Mouse (Mus musculus): ENCODE measurements around the gene Timeless. TPM values are rescaled to one million over a fixed set of nuclear protein-coding genes. Genes with fewer than 3 reads are reported as not detected.

Timeless gene
- polyA plus RNA-seq, 1 experiment: 4.8 TPM

DNA sequence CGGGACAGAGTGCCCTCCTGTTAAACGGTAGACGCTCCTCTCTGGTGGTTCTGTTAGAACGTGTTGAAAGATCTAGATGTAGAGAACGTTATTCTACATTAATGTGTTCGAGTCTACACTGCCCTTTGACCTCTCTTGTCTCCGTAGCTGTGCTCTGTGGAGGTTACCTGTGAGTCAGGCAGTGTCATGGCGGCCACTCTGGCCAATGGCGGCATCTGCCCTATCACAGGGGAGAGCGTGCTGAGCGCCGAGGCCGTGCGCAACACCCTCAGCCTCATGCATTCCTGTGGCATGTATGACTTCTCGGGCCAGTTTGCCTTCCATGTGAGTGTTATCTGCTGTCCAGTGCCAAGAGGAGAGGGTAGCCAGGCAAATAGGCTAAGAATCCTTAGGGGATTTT lies 26.9 kb upstream of the Timeless start:
- H3K27ac ChIP-seq (ENCODE audit: insufficient read depth, low read length): no peak overlapping the region
- TF ChIP-seq CTCF (IDR thresholded peaks at IDR 0.05; ENCODE audit: extremely low read depth, insufficient read depth, insufficient read length, insufficient replicate concordance): no peak
- TF ChIP-seq POLR2A (IDR thresholded peaks at IDR 0.05; ENCODE audit: low read depth, low read length): no peak
- no peak overlapping the region for H3K4me3 ChIP-seq (ENCODE audit: extremely low read depth, insufficient read depth, insufficient read length)

GRCm38 (mm10) chr10:128208326-128208725 lies 23.5 kb upstream of the Timeless start:
- H3K4me3 ChIP-seq (ENCODE audit: extremely low read depth, insufficient read depth, insufficient read length): no peak overlapping the region
- 94% methylated on average over 10 of the region's 10 CpGs for WGBS
- H3K27me3 ChIP-seq (ENCODE audit: control insufficient read depth, insufficient read depth, low read length): no peaks in the 10 kb centered on the region
- no peak for TF ChIP-seq POLR2A (IDR thresholded peaks at IDR 0.05; ENCODE audit: low read depth, low read length)
- no peak for TF ChIP-seq CTCF (IDR thresholded peaks at IDR 0.05; ENCODE audit: extremely low read depth, insufficient read depth, insufficient read length, insufficient replicate concordance)
- DNase-seq (ENCODE audit: low read depth in 1 of 2, low spot score in 2 of 2): no peak
- H3K27ac ChIP-seq (ENCODE audit: insufficient read depth, low read length): no peak overlapping the region
- no peaks in the 10 kb centered on the region; the same call in 1 of the 2 replicates for H3K4me1 ChIP-seq (ENCODE audit: control insufficient read depth, insufficient read depth, insufficient read length)
- peaks cover 2% of the 10 kb centered on the region; the same call in 1 of the 2 replicates for H3K36me3 ChIP-seq (ENCODE audit: control insufficient read depth, insufficient read depth, low read length)

More for the DNA sequence above, 26.9 kb upstream of the Timeless start:
- WGBS: 94% methylated on average over 15 of the region's 15 CpGs
- DNase-seq (ENCODE audit: low read depth in 1 of 2, low spot score in 2 of 2): no peak
- Histone ChIP-seq H3K36me3 (ENCODE audit: control insufficient read depth, insufficient read depth, low read length) (peaks cover 2% of the 10 kb centered on the region; the same call in 1 of the 2 replicates), H3K27me3 (ENCODE audit: control insufficient read depth, insufficient read depth, low read length) (no peaks in the 10 kb centered on the region), H3K4me1 (ENCODE audit: control insufficient read depth, insufficient read depth, insufficient read length) (no peaks in the 10 kb centered on the region)

DNA sequence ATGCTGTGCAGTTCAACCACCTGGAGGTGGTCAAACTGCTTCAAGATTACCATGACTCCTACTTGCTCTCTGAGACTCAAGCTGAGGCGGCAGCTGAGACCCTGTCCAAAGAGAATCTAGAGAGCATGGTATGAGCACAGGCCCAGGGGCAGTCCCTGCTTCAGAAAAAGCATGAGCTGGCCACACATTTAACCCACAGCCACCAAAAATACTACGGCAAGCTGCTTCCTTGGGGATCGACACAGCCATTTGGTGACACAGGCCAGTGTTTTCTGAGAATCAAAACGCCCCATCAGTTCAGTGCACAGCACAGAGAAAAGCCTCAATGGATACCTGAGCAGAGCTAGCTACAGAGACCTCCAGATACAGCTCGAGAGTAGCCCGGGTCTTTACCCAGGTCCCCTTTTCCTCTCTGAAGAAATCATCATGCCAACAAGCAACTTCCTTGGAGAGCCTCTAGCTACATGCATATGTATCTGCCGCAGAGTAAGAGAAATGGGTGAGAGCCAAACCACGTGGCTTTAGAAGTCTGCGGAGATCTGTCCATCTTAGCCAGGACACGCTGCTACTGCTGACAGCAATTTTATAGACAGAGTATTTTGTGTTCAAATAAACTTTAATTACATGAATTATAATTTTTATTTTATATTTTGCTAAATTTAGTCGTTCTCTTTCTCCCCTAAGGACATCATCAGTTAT lies 22.4 kb upstream of the Timeless start:
- no peak overlapping the region for H3K4me3 ChIP-seq (ENCODE audit: extremely low read depth, insufficient read depth, insufficient read length)
- TF ChIP-seq CTCF (IDR thresholded peaks at IDR 0.05; ENCODE audit: extremely low read depth, insufficient read depth, insufficient read length, insufficient replicate concordance): no peak
- TF ChIP-seq POLR2A (IDR thresholded peaks at IDR 0.05; ENCODE audit: low read depth, low read length): no peak
- 92% methylated on average over 11 of the region's 11 CpGs for WGBS
- H3K36me3 ChIP-seq (ENCODE audit: control insufficient read depth, insufficient read depth, low read length): peaks cover 2% of the 10 kb centered on the region; the same call in 1 of the 2 replicates
- no peak for DNase-seq (ENCODE audit: low read depth in 1 of 2, low spot score in 2 of 2)
- H3K27me3 ChIP-seq (ENCODE audit: control insufficient read depth, insufficient read depth, low read length): no peaks in the 10 kb centered on the region
- H3K27ac ChIP-seq (ENCODE audit: insufficient read depth, low read length): no peak overlapping the region
- H3K4me1 ChIP-seq (ENCODE audit: control insufficient read depth, insufficient read depth, insufficient read length): no peaks in the 10 kb centered on the region; the same call in 1 of the 2 replicates

DNA sequence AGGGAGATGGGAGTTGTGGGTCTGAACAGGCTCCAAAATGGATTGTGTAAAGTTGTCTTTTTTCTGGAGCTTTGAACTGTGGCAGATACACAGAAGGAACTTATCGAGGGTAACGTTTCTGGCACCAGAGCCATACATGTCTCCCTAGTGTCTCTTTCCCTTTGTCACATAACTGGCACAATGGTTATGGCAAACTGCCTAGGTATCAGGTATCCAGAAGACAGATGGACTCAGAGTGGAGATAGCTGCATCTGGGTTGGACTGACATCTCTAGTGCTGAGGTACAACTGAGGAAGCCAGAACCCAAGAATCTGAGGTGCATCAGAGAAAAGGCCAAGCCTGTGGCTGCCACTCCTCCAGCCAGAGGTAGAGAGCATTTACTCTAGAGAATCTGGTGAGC lies 21.7 kb upstream of the Timeless start:
- TF ChIP-seq POLR2A (IDR thresholded peaks at IDR 0.05; ENCODE audit: low read depth, low read length) (no peak), CTCF (IDR thresholded peaks at IDR 0.05; ENCODE audit: extremely low read depth, insufficient read depth, insufficient read length, insufficient replicate concordance) (no peak)
- H3K27me3 ChIP-seq (ENCODE audit: control insufficient read depth, insufficient read depth, low read length): no peaks in the 10 kb centered on the region
- 73% methylated on average over 2 of the region's 2 CpGs for WGBS
- no peak overlapping the region for H3K27ac ChIP-seq (ENCODE audit: insufficient read depth, low read length)
- H3K4me1 ChIP-seq (ENCODE audit: control insufficient read depth, insufficient read depth, insufficient read length): no peaks in the 10 kb centered on the region; the same call in 1 of the 2 replicates
- DNase-seq (ENCODE audit: low read depth in 1 of 2, low spot score in 2 of 2): no peak
- H3K4me3 ChIP-seq (ENCODE audit: extremely low read depth, insufficient read depth, insufficient read length): no peak overlapping the region
- H3K36me3 ChIP-seq (ENCODE audit: control insufficient read depth, insufficient read depth, low read length): peaks cover 2% of the 10 kb centered on the region; the same call in 1 of the 2 replicates

- no peak for DNase-seq (ENCODE audit: low read depth in 1 of 2, low spot score in 2 of 2)
- Histone ChIP-seq H3K4me1 (ENCODE audit: control insufficient read depth, insufficient read depth, insufficient read length) (no peaks in the 10 kb centered on the region; the same call in 1 of the 2 replicates), H3K27me3 (ENCODE audit: control insufficient read depth, insufficient read depth, low read length) (no peaks in the 10 kb centered on the region), H3K36me3 (ENCODE audit: control insufficient read depth, insufficient read depth, low read length) (peaks cover 2% of the 10 kb centered on the region; the same call in 1 of the 2 replicates), H3K27ac (ENCODE audit: insufficient read depth, low read length) (no peak overlapping the region), H3K4me3 (ENCODE audit: extremely low read depth, insufficient read depth, insufficient read length) (peak overlapping the region; percentile 82)
- TF ChIP-seq POLR2A (IDR thresholded peaks at IDR 0.05; ENCODE audit: low read depth, low read length) (no peak), CTCF (IDR thresholded peaks at IDR 0.05; ENCODE audit: extremely low read depth, insufficient read depth, insufficient read length, insufficient replicate concordance) (no peak)
- WGBS: 25% methylated on average over 14 of the region's 14 CpGs
Measured at GRCm38 (mm10) chr10:128210954-128211353, 20.9 kb upstream of the Timeless start.

DNA sequence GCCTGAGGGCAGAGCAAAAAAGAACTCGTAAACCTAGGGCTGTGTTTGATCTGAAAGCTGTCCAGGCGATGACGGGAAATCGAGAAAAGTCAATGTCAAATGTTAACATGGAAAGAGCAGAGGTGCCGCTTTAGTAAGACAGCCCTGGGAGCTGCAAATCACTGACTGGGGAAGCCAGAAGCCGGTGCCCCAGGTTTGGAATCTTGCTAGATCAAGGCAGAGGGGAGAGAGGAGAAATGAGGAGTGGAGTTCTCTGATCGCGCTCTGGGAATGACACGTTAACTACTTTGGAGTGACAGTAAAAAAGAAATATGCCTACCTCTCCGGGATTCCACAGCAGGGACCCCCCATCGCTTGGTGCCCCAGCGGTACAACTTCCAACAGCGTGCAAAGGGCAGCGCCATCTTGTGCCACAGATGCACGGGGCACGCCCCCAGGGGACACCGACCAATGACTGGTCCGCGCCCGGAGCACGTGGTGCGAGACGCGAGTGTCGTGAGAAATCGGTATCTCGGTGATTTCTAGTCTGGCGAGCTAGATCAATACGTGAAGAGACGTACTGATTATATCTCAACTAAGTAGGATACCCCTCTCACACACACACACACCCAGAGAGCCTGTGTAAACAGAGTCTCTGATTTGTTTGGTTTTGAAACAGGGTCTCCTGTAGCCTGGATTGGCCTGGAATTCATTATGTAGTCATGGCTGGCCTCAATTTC lies 20.3 kb upstream of the Timeless start, which contains the start of gene Spryd4:
Gene Spryd4, minus strand, starts transcription at position 418 of the 719 bp plus-strand sequence.
- Histone ChIP-seq H3K4me3 (ENCODE audit: extremely low read depth, insufficient read depth, insufficient read length) (peak within 1 kb of the TSS; percentile 82), H3K27me3 (ENCODE audit: control insufficient read depth, insufficient read depth, low read length) (no peaks in the 10 kb centered on the region), H3K27ac (ENCODE audit: insufficient read depth, low read length) (no peak within 1 kb of the TSS), H3K4me1 (ENCODE audit: control insufficient read depth, insufficient read depth, insufficient read length) (no peaks in the 10 kb centered on the region; the same call in 1 of the 2 replicates), H3K36me3 (ENCODE audit: control insufficient read depth, insufficient read depth, low read length) (peaks cover 2% of the 10 kb centered on the region; the same call in 1 of the 2 replicates)
- TF ChIP-seq POLR2A (IDR thresholded peaks at IDR 0.05; ENCODE audit: low read depth, low read length): no peak
- TF ChIP-seq CTCF (IDR thresholded peaks at IDR 0.05; ENCODE audit: extremely low read depth, insufficient read depth, insufficient read length, insufficient replicate concordance): no peak
- peak; percentile 76 to 88 for DNase-seq (ENCODE audit: low read depth in 1 of 2, low spot score in 2 of 2)
- under 1% methylated on average over 30 of the region's 30 CpGs for WGBS
